Mouse (Mus musculus): ENCODE measurements around the gene Trappc6a. TPM values are rescaled to one million over a fixed set of nuclear protein-coding genes. Genes with fewer than 3 reads are reported as not detected.
"Not testable (repeated sequence)": the region's sequence is repeated elsewhere in the genome, so short reads cannot be mapped to it uniquely, and the experiment has no call there.

The Trappc6a gene
- polyA plus RNA-seq, 1 experiment from 2014 or later = 92.5 TPM

DNA sequence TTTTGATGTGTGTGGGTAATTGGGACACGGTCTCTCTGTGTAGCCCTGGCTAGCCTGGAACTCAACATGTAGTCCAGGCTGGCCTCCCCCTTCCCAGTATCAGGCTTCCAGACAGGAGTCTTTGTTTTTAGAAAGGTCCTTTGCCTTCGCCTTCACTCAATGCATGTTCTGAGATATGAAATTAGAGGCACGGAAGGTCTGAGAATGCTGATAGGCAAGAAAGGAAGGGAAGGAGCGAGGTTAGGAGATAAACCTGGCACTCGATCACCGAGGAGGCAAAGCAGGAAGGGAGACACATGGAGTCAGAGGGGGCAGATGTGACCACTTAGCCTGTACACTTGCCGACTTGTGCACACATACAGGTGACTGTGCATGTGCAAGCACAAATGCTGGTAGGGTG is 21.6 kb upstream of the Trappc6a start:
- no peak for DNase-seq (ENCODE audit: low spot score)

DNA sequence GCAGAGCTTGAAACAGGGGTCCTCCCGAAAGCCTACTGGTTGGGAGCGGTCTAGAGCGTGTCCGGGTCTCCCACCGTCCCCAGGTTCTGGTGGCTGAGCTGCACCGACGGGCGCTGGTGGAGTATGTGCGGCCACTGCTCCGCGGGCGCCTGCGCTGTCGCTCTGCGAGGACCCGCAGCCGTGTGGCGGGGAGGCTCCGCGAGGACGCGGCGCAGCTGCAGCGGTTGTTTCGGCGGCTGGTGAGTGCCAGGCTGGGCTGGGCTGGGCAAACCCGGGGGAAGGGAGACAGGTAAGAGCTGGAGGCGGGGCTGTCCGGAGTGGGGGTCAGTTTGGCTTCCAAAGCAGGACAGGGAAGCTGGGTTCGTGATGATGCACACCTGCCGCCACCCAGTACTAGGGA is 18.7 kb upstream of the Trappc6a start:
- DNase-seq (ENCODE audit: low spot score) = no peak

DNA sequence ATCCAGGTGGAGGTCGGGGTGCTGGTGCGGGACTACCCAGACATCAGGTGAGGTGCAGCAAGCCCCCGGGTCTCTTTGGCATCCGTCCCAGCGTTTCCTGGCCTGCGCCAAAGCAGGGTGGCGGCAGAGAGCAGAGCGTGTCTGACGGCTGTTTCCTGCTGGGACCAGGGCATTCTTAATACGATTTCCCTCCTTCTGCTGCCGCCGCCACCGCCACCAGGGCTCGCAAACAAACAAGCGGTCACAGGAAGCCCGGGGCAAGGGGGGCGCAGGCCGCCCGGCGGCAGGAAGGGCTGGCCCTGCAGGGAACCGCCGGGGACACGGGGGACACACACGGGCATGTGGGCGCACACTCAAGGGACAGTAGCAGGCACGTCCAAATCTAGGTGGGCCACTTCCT is 16.5 kb upstream of the Trappc6a start:
- no peak for DNase-seq (ENCODE audit: low spot score)

DNA sequence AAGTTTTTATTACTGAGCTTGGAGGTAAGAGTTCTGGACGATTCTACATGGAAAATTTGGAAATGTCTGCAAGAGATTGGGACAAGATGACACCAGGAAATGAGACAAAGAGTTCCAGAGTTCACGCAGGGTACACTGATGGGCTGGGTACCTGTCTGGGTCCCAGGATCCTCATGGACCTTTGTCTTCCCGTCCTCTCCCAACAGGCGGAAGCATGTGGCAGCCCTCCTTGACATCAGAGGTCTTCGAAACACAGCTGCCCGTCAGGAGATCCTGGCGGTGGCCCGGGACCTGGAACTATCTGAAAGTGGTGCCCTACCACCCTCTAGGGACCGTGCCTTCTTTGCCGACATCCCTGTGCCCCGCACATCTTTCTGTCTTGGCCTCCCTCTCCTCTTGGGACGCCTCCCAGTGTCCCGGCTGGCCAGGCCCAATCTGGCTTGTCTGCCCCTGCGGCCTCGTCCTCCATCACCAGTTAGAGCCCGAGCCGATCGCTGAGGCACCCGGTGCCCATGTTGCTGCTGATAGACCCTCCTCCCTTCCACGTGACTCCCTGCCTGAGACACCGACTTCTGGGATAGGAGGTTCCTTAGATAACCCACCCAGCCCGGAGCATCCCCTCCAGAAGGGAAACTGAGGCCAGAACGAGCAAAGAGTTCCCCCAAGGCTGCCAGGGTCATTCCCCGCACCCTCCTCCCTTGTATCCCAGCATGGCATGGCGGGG is 13.3 kb upstream of the Trappc6a start:
- DNase-seq (ENCODE audit: low spot score) = no peak

DNA sequence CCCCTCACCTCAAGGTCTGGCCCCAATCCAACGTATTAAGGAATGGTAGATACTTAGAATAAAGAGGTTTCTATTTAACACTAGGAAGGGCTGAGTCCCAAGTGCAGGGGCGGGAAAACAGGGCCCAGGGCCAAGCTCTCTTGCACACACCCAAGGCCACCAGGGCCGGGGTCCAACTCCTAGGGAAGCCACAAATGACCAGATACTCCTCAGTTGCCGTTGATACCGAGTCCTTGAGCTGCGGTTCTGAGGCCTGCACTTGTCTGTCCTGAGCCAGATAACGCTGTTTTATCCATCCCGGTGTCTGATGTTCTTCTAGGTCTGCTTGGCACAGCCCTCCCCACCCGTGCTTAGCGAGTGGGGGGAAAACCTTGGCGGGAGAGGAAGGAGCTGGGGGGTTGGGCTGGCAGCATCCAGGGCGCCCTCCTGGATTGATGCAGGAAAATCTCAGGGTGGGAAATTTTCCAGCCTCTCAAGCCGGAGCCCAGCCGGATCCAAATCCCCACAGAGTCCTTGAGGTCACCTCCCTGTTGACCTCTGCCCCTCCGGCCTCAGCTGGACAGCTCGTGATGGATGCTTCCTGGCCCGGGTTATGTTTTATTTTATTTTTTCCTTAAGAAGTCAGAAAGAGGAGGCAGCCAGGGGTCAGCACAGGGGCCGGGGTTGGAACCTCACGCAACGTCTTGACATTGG is 12.5 kb upstream of the Trappc6a start:
- no peak for DNase-seq (ENCODE audit: low spot score)

DNA sequence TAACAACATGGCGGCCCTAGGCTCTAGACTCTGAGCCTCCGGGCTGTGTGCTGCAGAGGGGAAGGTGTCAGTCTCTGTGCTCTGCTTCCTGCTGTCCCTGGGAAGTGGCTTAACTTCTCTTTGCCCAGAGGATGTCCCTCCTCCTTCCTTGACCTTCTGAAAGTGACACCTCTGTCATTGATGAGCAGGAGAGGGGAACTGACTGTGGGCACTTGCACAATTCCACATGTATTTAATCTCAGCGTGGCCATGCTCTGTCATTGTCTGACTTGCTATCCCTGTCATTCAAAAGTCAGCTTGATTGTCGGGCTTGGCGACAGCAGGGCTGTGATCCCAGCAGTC is 12.0 kb upstream of the Trappc6a start:
- DNase-seq (ENCODE audit: low spot score) = no peak

DNA sequence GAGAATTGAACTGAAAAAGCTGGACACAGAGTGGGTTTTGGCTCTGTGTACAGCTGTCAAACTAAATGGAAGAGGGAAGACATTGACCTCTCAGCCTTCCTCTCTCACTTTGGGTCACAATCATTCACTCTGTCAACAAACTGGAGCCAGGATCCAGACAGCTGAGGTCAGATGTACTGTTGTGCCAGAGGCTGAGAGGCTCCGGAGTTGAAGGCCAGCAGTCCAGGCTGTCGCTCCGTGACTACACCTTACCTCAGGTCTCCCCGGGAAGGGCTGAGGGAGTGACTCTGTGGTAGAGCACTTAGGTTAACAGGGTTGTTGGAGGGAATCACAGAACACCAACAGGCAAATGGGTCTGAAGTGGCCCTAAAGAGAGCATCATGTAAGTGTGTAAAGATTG is 9.9 kb upstream of the Trappc6a start:
- DNase-seq (ENCODE audit: low spot score) = no peak

DNA sequence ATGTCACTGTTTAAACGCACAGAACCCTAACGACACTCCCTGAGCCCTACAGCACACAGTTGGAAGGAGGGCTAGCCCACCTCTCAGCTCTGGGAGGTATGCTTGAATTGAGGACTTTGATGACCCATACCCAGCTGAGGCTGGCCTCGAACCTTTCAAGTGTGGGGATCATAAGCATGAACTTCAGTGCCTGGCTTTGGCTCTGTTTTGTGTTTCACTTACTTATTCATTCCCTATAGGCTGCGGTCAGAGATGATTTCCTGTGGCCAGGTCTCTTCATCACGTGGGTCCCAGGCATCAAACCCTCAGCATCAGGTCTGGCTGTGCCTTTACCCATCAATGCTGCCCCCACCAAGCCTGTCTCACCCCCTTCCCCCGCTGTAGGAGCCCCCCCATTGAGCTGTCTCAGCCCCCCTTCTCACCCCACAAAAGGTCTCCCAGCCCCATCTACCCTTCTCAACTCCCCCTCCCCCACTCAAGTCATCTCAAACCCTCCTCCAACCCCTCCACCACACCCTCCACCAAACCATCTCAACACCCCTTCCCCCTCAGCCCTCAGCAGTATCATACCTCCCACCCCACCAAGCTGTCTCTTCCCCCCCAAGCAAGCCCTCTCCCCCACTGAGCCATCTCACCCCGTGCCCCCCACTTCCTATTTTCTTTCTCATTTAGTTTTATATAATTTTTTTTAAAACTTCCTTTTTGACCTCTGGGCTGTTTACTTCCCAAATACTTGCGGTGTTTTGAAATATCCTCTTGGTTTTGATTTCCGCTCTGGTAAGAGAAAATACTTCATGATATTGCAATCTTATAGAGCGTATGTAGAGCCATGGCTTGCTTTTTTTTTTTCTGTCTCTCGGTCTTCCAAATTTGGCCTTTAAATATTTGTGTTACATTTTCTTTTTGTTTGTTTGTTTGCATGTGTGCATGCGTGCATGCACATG is 7.5 kb upstream of the Trappc6a start:
- DNase-seq (ENCODE audit: low spot score) = no peak

DNA sequence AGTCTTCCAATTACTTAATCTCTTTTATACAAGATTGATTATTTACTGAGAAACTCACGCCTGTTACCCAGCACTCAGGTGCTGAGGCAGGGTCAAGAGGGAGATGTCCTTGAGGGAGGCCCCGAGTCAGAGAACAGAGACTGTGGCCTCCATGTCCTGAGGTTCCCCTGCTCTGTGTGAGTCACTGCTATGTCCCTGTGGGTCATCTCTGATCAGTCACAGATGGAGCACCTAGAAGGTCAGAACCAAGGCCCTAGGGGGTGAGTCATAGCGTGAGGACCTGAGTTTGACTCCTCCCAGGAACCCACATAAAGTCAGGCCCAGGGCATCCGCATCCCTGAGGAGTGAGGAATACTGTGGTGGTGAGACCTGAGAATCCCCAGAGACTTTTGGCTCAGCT is 6.5 kb upstream of the Trappc6a start:
- DNase-seq (ENCODE audit: low spot score) = no peak

DNA sequence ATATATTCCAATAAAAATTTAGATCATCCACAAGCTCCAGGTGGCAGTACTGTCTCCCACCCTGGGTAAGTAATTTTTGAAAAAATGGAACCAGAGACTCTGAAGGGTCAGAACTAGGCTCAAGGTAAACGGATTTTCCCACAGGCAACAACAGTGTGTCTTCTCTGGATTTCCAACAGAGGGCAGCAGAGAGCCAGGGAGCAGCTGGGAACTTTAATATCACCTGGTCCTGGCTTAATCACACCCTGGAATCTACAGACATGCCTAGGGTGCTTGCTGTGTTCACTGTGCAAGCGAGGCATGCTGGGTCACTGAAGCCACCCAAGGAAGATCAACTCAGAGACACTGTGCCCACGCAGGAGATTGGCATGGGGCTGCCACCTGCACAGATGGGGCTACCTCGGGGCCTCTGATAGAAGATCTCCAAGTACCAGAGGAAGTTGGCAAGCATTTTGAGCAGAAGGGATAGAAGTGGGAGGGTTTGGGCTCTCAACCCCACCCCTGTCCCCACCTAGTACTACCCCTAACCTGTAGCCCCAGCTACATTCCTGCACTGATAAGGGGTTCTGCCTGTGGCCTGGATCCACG is 4.6 kb upstream of the Trappc6a start:
- peak; percentile 53 for DNase-seq (ENCODE audit: low spot score)

DNA sequence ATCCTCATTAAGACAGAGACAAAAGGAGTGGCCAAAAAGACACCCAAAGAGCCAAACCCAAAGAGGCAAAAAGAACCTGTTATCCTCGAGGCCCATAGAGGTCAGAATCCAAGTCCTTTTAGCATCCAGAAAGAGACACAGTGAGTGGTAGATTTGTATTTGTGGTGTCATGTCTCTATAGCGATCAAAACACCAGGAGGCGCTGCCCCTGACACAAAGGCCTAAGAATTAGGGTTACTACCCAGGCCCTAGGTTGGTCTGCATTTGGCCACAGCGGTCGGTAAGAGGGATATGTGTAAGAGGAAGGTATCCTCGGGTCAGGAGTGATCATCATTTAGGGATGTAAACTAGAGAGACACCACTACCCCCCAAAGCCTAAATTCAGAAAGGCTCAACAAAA is 1.9 kb upstream of the Trappc6a start:
- no peak for DNase-seq (ENCODE audit: low spot score)

DNA sequence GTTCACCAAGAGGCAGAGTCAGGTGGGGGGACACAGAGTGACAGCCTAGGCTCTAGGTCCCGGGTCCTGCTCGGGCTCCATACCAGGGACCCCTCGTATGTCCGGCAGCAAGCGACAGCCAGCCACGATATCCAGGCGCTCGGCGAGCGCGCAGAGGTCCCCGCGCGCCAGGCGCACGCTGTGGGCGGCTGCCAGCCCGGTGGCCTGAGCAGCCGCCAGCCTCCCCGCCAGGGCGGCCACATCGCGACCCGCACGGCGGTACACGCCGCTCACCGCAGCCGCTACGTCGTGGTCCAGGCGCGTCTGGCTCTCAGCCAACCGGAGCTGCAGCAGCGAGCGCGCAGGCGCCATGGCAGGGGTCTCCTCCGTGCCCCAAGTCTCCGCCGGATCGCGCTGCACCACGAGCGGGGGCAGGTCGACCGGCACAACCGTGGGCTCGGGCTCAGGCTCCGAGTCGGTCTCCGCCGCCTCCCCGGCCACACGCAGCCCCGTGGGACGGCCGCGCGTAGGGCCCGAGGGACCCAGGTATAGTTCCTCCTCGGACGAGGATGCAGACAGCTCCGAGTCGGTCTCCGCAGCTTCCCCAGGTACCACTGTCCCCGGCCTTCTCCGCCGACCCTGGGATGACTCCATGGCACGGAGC is 1.1 kb upstream of the Trappc6a start:
- peak; percentile 73 for DNase-seq (ENCODE audit: low spot score)

DNA sequence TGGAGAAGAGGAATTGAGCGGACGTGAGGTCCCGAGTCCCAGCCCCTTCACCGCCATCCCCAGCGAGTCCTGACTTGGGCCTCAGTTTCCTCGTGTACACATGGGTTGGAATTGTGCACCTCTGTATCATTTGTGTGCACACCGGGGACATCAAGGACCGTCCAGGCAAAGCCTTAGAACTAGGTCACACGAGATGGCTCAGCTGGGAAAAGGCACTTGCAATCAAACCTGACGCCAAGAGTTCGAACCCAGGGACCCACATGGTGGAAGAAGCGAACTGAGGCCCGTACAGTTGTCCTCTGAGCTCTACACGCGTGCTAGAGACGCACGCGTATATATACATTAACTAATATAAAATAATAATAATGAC is 598 bp upstream of the Trappc6a start:
- DNase-seq (ENCODE audit: low spot score) = peak; percentile 33

DNA sequence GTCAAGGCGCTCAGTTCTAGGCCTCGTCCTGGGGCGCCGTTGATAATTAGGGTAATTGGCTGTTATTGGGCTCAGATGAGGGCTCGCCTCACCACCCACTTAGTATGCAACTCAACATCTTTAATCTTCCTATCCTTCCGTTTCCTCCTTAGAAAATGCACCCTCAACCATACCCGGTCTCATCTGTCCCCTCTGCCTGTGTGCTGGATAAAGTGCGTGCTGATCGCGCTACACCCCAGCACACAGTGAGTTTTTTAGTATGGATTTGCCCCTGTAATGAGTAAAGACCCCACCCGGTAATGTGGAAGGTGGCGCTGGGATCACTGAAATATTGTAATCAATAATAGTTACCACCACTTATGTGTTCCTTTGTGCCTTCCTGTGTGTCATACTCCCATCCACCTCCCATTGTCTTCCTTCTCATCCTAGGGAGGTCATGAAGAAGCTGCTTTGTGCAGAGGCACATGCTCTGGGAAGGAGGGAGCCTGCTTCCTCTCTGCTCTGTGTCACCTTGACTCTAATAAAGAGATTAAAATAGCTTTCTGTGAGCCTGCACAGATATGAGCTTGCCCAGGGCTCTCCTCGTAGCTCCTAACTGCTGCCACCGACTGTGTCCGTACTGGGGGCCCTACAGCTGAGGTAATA is 851 bp downstream of the Trappc6a start:
- peak; percentile 15 for DNase-seq (ENCODE audit: low spot score)

DNA sequence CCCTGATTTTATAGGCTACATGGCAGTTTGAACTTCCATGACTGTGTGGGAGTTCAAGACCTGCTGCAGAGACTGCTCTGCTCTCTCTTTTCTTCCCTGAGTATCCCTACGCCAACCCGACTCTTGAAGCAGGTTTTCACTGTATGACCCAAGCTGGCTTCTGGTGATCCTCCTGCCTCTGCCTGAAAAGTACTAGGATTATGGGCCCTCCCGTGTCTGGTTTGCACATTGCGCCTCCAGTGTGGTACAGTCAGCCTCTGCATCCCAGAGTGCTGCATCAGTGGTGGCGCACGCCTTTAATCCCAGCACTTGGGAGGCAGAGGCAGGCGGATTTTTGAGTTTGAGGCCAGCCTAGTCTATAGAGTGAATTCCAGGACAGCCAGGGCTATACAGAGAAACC is 1.6 kb downstream of the Trappc6a start:
- no peak for DNase-seq (ENCODE audit: low spot score)

DNA sequence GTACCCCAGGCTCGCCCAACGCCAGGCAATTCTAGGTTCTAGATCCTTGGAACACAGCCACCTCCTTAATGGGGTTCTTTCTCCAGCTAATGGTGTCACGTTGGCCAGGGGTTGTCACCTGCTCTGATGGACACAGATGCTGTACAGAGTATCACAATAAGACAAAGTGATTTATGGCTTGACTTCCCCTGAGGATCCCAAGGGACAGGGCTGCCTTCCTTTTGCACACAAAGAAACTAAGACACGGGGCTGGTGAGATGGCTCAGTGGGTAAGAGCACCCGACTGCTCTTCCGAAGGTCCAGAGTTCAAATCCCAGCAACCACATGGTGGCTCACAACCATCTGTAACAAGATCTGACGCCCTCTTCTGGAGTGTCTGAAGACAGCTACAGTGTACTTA is 3.7 kb downstream of the Trappc6a start:
- DNase-seq (ENCODE audit: low spot score) = not testable (repeated sequence)

DNA sequence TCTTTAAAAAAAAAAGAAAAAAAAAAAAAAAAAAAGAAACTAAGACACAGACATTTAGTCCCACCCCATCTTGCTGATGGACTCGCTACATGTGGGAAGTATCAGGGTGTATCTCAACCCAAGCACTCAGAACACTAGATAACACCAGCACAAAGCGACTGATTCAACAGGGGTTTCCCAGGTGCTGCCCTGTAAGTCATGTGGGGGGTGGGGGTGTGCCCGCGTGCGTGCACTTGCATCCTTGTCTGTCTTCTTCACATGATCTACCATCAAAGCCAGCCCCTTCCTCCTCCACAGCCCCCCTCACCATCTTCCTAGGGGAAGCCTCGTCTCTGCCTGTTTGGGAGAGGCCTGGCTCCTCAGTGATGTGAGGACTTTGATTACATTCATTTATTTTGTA is 4.2 kb downstream of the Trappc6a start:
- no peak for DNase-seq (ENCODE audit: low spot score)

DNA sequence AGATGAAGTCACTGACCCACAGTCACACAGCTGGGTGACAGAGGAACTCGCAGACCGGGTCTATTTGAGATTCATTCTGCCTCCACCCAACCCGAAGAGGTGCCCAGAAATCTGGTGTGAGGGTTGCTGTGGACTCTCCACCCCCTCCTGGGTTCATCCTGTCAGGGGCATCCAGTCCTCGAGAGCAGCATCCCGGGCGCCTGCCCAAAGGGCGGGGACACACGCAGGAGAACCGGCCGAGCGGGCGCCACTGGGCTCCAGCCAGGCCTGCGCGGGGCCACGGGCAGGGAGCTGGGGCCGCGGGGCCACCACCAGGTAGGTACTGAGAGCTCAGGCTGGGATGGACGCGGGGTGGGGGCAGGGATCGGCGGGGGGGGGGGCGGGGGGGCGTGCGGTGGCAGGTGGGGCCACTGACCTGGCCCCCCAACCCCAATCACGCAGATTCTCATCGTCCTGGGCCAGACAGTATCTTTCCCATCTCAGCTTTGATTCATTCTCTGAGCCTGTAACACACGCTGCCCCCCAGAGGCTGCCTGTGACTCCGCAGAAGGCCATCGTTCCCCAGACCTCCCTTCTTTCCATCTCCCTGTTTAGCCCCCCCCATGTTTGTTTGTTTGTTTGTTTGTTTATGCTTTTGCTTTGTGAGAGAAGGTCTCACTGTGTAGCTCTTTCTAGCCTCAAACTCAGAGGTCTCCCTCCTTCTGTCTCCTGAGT is 9.6 kb downstream of the Trappc6a start, which contains the start of gene Nkpd1:
TSS of gene Nkpd1 (plus strand) at position 187 of the 714 bp plus-strand sequence.
- DNase-seq (ENCODE audit: low spot score) = no peak

DNA sequence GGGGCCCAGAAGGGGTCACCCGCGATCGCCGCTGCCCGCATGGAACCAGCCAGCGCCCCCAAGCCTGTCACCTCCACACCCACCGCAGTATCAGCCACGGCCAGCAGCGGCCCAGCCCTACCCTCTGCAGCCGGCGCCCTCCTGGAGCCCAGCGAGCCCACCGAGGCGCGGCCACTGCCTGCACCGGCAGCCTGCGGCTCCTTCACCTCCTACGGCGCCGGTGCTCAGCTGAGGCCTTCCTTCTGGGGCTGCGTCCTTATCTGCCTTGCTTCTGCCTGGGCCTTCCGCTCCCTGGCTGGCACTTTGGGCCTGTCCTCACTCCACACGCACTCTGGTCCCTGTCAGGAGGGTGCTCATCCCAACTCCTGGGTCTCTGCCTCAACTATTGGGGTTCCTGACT is 11.8 kb downstream of the Trappc6a start:
- no peak for DNase-seq (ENCODE audit: low spot score)
